Mouse (Mus musculus) forebrain, embryonic 11.5 days (tissue): ENCODE data around the gene Tbl2. TPM values are rescaled to one million over a fixed set of nuclear protein-coding genes. Genes with fewer than 3 reads are reported as not detected.

Source experiments
- ATAC-seq: fragments of 200-750 bp; cut with Nextera tagmentation; replicated peaks from 2 replicates; pipeline ENCODE4 v1.8.0; 2017; ENCODE audit warnings: moderate TSS enrichment; ENCODE audit not compliant: low FRiP score
- DNase-seq: peaks from one replicate; pipeline ENCODE4 v3.0.0-alpha.2; 2017; ENCODE audit warnings: low spot score
- H3K27ac ChIP-seq: fragments of 300-500 bp; sonication (generic); 2 replicates; pipeline ENCODE4 v1.5.1; 2014; ENCODE audit warnings: low read depth, low read length
- H3K27me3 ChIP-seq: fragments of 300-500 bp; sonication (generic); 2 replicates; pipeline ENCODE4 v1.6.1; 2014; ENCODE audit warnings: mild to moderate bottlenecking, low read length, mixed read lengths; ENCODE audit not compliant: control insufficient read depth, insufficient read depth
- H3K36me3 ChIP-seq: fragments of 300-500 bp; sonication (generic); 2 replicates; pipeline ENCODE4 v1.6.1; 2014; ENCODE audit warnings: mild to moderate bottlenecking, low read length, moderate library complexity, mixed read lengths; ENCODE audit not compliant: control insufficient read depth, insufficient read depth
- H3K4me1 ChIP-seq: fragments of 300-500 bp; sonication (generic); replicated peaks from 2 replicates; pipeline ENCODE4 v1.6.1; 2014; ENCODE audit warnings: low read length, mixed read lengths; ENCODE audit not compliant: control insufficient read depth, insufficient read depth
- H3K4me2 ChIP-seq: fragments of 300-500 bp; sonication (generic); 2 replicates; pipeline ENCODE4 v1.6.1; 2014; ENCODE audit warnings: low read depth, mild to moderate bottlenecking, low read length, moderate library complexity, mixed read lengths; ENCODE audit not compliant: severe bottlenecking
- H3K4me3 ChIP-seq: fragments of 300-500 bp; sonication (generic); 2 replicates; pipeline ENCODE4 v1.5.1; 2014; ENCODE audit warnings: low read depth, low read length
- H3K9ac ChIP-seq: fragments of 300-500 bp; sonication (generic); 2 replicates; pipeline ENCODE4 v1.6.1; 2014; ENCODE audit warnings: low read length
- H3K9me3 ChIP-seq: fragments of 300-500 bp; sonication (generic); 2 replicates; pipeline ENCODE4 v1.6.1; 2016; ENCODE audit warnings: low read length, mixed read lengths; ENCODE audit not compliant: control insufficient read depth
- whole genome bisulfite sequencing: fragments of 180-500 bp; shearing (Covaris S2); extraction: QIAGEN DNeasy Blood & Tissue Kit; methylation state at CpG from one replicate; pipeline ENCODE4 v1.1.7; 2014; 5-methylcytosine and 5-hydroxymethylcytosine counted together
- polyA plus RNA-seq: library from polyadenylated mRNA; unstranded; fragments of >200 nt; fragmentation: Nextera tagmentation; extraction: Ambion mirVana; gene quantifications from 2 replicates; pipeline ENCODE4 v1.2.1, GENCODE M21; 2014

Tbl2 gene
- polyA plus RNA-seq, 1 experiment from 2014 or later, result 25.8 TPM

- Histone ChIP-seq H3K4me3 (no peak overlapping the region), H3K27ac (no peak overlapping the region), H3K9ac (no peak overlapping the region), H3K9me3 (no peaks in the 10 kb centered on the region), H3K36me3 (peaks cover 3% of the 10 kb centered on the region; the same call in 1 of the 2 replicates), H3K4me2 (no peak overlapping the region), H3K4me1 (no peaks in the 10 kb centered on the region), H3K27me3 (no peaks in the 10 kb centered on the region)
- ATAC-seq (no peak), DNase-seq (no peak)
- 96% methylated on average over 8 of the region's 8 CpGs for WGBS
Measured at GRCm38 (mm10) chr5:135162361-135162760, 12.9 kb downstream of the Tbl2 start.

GRCm38 (mm10) chr5:135162821-135163220 is 13.4 kb downstream of the Tbl2 start:
- Histone ChIP-seq H3K4me2 (no peak overlapping the region), H3K4me3 (no peak overlapping the region), H3K36me3 (peaks cover 3% of the 10 kb centered on the region; the same call in 1 of the 2 replicates), H3K9me3 (no peaks in the 10 kb centered on the region), H3K9ac (no peak overlapping the region), H3K27ac (no peak overlapping the region), H3K4me1 (no peaks in the 10 kb centered on the region), H3K27me3 (no peaks in the 10 kb centered on the region)
- 95% methylated on average over 6 of the region's 6 CpGs for WGBS
- no peak for ATAC-seq
- DNase-seq, result no peak

- ATAC-seq (no peak), DNase-seq (no peak)
- Histone ChIP-seq H3K27me3 (no peaks in the 10 kb centered on the region), H3K9me3 (no peaks in the 10 kb centered on the region), H3K36me3 (no peaks in the 10 kb centered on the region), H3K27ac (no peak overlapping the region), H3K4me3 (no peak overlapping the region), H3K4me2 (no peak overlapping the region), H3K4me1 (0 out of 2 replicates have a peak, but pooled peaks cover 3% of the 10 kb centered on the region), H3K9ac (no peak overlapping the region)
- WGBS, result 91% methylated on average over 4 of the region's 4 CpGs
Measured at GRCm38 (mm10) chr5:135166909-135167308, 17.5 kb downstream of the Tbl2 start.

GRCm38 (mm10) chr5:135167469-135167868 is 18.0 kb downstream of the Tbl2 start:
- Histone ChIP-seq H3K4me1 (0 out of 2 replicates have a peak, but pooled peaks cover 3% of the 10 kb centered on the region), H3K4me3 (no peak overlapping the region), H3K4me2 (no peak overlapping the region), H3K27me3 (no peaks in the 10 kb centered on the region), H3K27ac (no peak overlapping the region), H3K9ac (no peak overlapping the region), H3K9me3 (no peaks in the 10 kb centered on the region), H3K36me3 (no peaks in the 10 kb centered on the region)
- WGBS, result 94% methylated on average over 4 of the region's 4 CpGs
- DNase-seq, result no peak
- ATAC-seq, result no peak

- Histone ChIP-seq H3K9ac (peak within 1 kb of the TSS; percentile 88), H3K36me3 (no peaks in the 10 kb centered on the region), H3K27me3 (no peaks in the 10 kb centered on the region), H3K4me3 (peak within 1 kb of the TSS; percentile 74), H3K27ac (peak within 1 kb of the TSS; percentile 97), H3K4me1 (0 out of 2 replicates have a peak, but pooled peaks cover 3% of the 10 kb centered on the region), H3K9me3 (no peaks in the 10 kb centered on the region), H3K4me2 (peak within 1 kb of the TSS; percentile 70)
- DNase-seq (peak; percentile 98), ATAC-seq (peak; percentile 97)
- 3% methylated on average over 85 of the region's 95 CpGs for WGBS
Measured at GRCm38 (mm10) chr5:135168063-135169062, 18.9 kb downstream of the Tbl2 start, which contains the start of gene Bcl7b. Bcl7b (plus strand) TSS chr5:135168283.

- DNase-seq (no peak), ATAC-seq (no peak)
- no peaks in the 10 kb centered on the region for H3K27me3 ChIP-seq
- peak overlapping the region; percentile 70 for H3K4me2 ChIP-seq
- peak overlapping the region; percentile 97; the same call in 1 of the 2 replicates for H3K27ac ChIP-seq
- H3K4me1 ChIP-seq, result 0 out of 2 replicates have a peak, but pooled peaks cover 3% of the 10 kb centered on the region
- H3K9ac ChIP-seq, result peak overlapping the region; percentile 88
- WGBS, result 91% methylated on average over 5 of the region's 5 CpGs
- H3K36me3 ChIP-seq, result no peaks in the 10 kb centered on the region
- peak overlapping the region; percentile 74 for H3K4me3 ChIP-seq
- H3K9me3 ChIP-seq, result no peaks in the 10 kb centered on the region
Measured at GRCm38 (mm10) chr5:135169479-135169878, 20.0 kb downstream of the Tbl2 start.

- Histone ChIP-seq H3K9ac (no peak overlapping the region), H3K9me3 (no peaks in the 10 kb centered on the region), H3K4me3 (no peak overlapping the region), H3K27me3 (no peaks in the 10 kb centered on the region), H3K4me2 (no peak overlapping the region), H3K27ac (no peak overlapping the region), H3K36me3 (no peaks in the 10 kb centered on the region; the same call in 1 of the 2 replicates), H3K4me1 (0 out of 2 replicates have a peak, but pooled peaks cover 3% of the 10 kb centered on the region)
- no peak for ATAC-seq
- DNase-seq, result no peak
- 88% methylated on average over 6 of the region's 6 CpGs for WGBS
Measured at GRCm38 (mm10) chr5:135171688-135172220, 22.3 kb downstream of the Tbl2 start.

GRCm38 (mm10) chr5:135172986-135173385 is 23.5 kb downstream of the Tbl2 start:
- ATAC-seq, result no peak
- Histone ChIP-seq H3K4me3 (no peak overlapping the region), H3K4me1 (0 out of 2 replicates have a peak, but pooled peaks cover under 1% of the 10 kb centered on the region), H3K9me3 (no peaks in the 10 kb centered on the region), H3K4me2 (no peak overlapping the region), H3K27me3 (no peaks in the 10 kb centered on the region), H3K9ac (no peak overlapping the region), H3K36me3 (no peaks in the 10 kb centered on the region; the same call in 1 of the 2 replicates), H3K27ac (no peak overlapping the region)
- 93% methylated on average over 5 of the region's 5 CpGs for WGBS
- DNase-seq, result no peak
